Mouse (Mus musculus) cerebellum, adult 8-10 months (tissue): Measurements from ENCODE around the gene Ino80e.

Experiments used
- DNase-seq: peaks from one replicate; pipeline ENCODE4 v3.0.0; 2022

The Ino80e gene

GRCm38 (mm10) chr7:126855641-126856040 lies 6.5 kb downstream of the Ino80e start:
- DNase-seq: no peak

GRCm38 (mm10) chr7:126853454-126853853 lies 8.7 kb downstream of the Ino80e start:
- DNase-seq: no peak

- DNase-seq: no peak
Measured at GRCm38 (mm10) chr7:126851192-126851591, 11.0 kb downstream of the Ino80e start.

- DNase-seq: no peak
Measured at GRCm38 (mm10) chr7:126850161-126850560, 12.0 kb downstream of the Ino80e start.

GRCm38 (mm10) chr7:126848794-126849193 lies 13.4 kb downstream of the Ino80e start:
- no peak for DNase-seq

- DNase-seq: no peak
Measured at GRCm38 (mm10) chr7:126847421-126848398, 14.5 kb downstream of the Ino80e start.

GRCm38 (mm10) chr7:126847116-126847420 lies 15.1 kb downstream of the Ino80e start, which contains the start of gene Doc2a:
Gene Doc2a, plus strand, starts transcription at chr7:126847416.
- no peak for DNase-seq

GRCm38 (mm10) chr7:126845516-126845915 lies 16.7 kb downstream of the Ino80e start:
- DNase-seq: no peak

GRCm38 (mm10) chr7:126843276-126843675 lies 18.9 kb downstream of the Ino80e start:
- no peak for DNase-seq

GRCm38 (mm10) chr7:126833294-126833693 lies 28.9 kb downstream of the Ino80e start:
- no peak for DNase-seq

- peak; percentile 85 for DNase-seq
Measured at GRCm38 (mm10) chr7:126832036-126832598, 30.1 kb downstream of the Ino80e start.

- DNase-seq: no peak
Measured at GRCm38 (mm10) chr7:126831539-126831938, 30.6 kb downstream of the Ino80e start, which contains the start of gene 4930451I11Rik. Gene 4930451I11Rik, minus strand, starts transcription at chr7:126831639.

- no peak for DNase-seq
Measured at GRCm38 (mm10) chr7:126825952-126826351, 36.2 kb downstream of the Ino80e start.

GRCm38 (mm10) chr7:126825403-126825802 lies 36.8 kb downstream of the Ino80e start:
- no peak for DNase-seq

- DNase-seq: no peak
Measured at GRCm38 (mm10) chr7:126823940-126824339, 38.2 kb downstream of the Ino80e start.

GRCm38 (mm10) chr7:126823202-126823711 lies 38.9 kb downstream of the Ino80e start:
- DNase-seq: peak; percentile 54

GRCm38 (mm10) chr7:126822741-126823140 lies 39.4 kb downstream of the Ino80e start:
- DNase-seq: peak; percentile 53

GRCm38 (mm10) chr7:126821835-126822511 lies 40.2 kb downstream of the Ino80e start:
- DNase-seq: peak; percentile 92

GRCm38 (mm10) chr7:126818818-126819217 lies 43.4 kb downstream of the Ino80e start:
- DNase-seq: no peak

- no peak for DNase-seq
Measured at GRCm38 (mm10) chr7:126817595-126817994, 44.6 kb downstream of the Ino80e start.

- DNase-seq: no peak
Measured at GRCm38 (mm10) chr7:126816494-126816893, 45.7 kb downstream of the Ino80e start.

GRCm38 (mm10) chr7:126815726-126816222 lies 46.4 kb downstream of the Ino80e start:
- no peak for DNase-seq

GRCm38 (mm10) chr7:126809723-126810369 lies 52.3 kb downstream of the Ino80e start:
- no peak for DNase-seq
